Mouse (Mus musculus): Measurements from ENCODE around the gene Slc22a14.

- TF ChIP-seq ZC3H11A (IDR thresholded peaks at IDR 0.05; ENCODE audit: borderline replicate concordance, low read depth, low read length) (no peak), CHD2 (IDR thresholded peaks at IDR 0.05; ENCODE audit: low read depth, low read length) (no peak), MAFK (IDR thresholded peaks at IDR 0.05; ENCODE audit: insufficient read depth, low read depth, low read length) (no peak), HCFC1 (IDR thresholded peaks at IDR 0.05; ENCODE audit: borderline replicate concordance, insufficient read depth, low read length) (no peak)
Observed at GRCm38 (mm10) chr9:119214601-119215000, 150.8 kb downstream of the Slc22a14 start.
